Mouse (Mus musculus) c-Kit-positive CD71-negative TER-119-negative erythroid progenitor cells, embryonic 14.5 days (primary cell): ENCODE results near the gene Tpd52l1.
A peak's percentile ranks its signal among the peaks of the same experiment; 100 is the strongest.
"Not testable (repeated sequence)": the region's sequence is repeated elsewhere in the genome, so short reads cannot be mapped to it uniquely, and the experiment has no call there.

ENCODE experiments used
- DNase-seq: peaks from one replicate; pipeline ENCODE4 v3.0.0-alpha.2; 2013; ENCODE audit warnings: low read depth

The Tpd52l1 gene

DNA sequence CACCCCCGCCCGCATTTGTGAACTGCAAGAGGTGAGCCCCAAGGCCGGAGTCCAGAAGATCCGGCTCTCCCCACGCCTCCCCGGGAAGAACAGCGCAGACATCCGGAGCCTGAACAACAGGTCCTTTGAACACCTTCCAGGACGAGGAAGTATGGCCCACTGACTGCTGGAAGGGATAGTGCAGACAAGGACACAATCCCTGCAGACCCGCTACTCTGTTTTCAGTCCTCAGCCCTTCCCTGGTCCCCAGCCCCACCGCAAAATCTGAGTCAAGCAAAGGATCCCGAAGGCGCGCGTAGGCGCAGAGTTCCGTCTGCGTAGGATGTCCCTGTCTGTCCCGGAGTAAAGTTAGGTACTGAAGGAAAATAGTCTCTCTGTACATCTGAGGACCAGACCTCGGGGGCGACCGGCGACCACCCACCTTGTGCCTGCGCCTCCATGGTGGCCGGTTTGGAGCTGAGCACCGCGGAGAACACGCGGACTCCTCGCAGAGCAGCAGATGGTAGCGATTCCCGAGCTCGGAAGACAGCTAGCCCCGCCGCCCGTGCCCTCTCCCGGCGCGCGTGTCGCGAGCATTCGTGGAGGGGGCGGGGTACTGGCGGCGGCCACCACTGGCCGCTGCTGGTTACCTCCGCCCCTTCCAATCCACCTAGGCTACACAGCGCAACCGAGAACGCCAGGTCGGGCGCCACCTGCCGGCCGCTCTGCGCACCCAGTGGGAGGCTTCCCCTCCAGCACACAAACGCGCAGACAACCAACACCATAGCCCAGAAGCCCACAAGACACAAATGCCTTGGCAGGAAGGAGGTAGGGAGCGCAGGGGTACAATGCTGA lies at the start of gene Tpd52l1:
Gene Tpd52l1, minus strand, starts transcription at position 668 of the 834 bp plus-strand sequence.
- peak; percentile 50 for DNase-seq

- DNase-seq: no peak
These were observed 48.5 kb upstream of the Tpd52l1 start for GRCm38 (mm10) chr10:31494296-31494695.

DNA sequence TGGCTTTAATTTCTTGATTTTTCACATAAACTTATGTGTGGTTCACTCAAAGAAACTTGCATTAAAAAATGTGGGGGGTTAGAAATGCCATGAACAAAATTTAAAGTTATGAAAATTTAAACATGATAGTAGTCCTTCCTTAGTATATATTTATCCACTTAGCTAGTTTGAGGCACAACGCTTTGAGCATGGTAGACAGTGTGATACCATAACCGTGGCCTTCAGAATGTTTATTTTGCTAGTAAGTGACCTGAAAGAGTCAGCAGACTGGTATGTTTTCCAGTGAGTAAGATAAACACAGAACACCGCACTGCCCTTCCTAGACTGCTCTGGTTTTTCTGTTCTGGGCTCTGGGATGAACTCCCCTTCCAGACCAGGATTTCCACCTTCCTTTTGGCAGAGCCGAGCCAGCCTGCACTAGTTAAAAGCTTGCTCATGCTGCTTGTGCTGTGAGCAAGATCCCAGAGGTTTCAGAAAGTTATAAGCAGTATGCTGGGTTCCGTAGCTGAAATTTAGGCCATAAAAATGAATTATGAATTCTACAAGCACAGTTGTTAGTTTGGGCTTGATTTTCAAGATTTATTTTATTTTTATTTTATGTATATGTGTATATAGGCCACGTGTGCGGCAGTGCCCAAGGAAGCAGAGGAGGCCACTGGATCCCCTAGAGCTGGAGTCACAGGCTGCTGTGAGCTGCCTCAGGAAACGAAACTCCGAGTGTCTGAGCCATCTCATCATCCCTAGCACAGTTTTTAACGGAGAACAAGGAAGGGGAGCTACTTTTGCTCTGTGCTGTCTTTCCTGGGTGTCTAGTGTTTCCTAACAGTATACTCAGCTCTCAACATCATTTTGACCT lies 21.5 kb upstream of the Tpd52l1 start:
- DNase-seq: no peak

- no peak for DNase-seq
These were observed 20.2 kb upstream of the Tpd52l1 start for GRCm38 (mm10) chr10:31465840-31466541.

DNA sequence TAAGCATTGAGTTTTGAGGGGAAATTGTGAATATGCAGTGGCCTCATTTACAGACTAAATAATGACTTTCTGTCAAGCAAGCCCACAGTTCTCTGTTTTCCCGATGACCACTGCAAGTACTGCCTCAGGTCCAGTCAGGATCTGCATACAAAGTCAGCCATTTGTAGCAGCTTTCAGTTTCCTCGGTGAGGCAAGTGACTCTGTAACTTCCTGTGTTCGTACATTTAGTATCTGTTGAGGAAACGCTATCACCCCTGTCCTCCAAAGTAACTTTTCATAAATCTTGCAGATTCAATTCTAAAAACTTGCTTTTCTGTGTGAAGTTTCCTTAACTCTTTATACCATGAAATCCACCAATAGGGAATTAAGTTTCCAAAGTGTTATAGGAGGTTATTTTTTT lies 19.7 kb upstream of the Tpd52l1 start:
- DNase-seq: no peak

- DNase-seq: no peak
These were observed 17.3 kb upstream of the Tpd52l1 start for GRCm38 (mm10) chr10:31463044-31463443.

GRCm38 (mm10) chr10:31456806-31457205 lies 11.0 kb upstream of the Tpd52l1 start:
- DNase-seq: no peak

DNA sequence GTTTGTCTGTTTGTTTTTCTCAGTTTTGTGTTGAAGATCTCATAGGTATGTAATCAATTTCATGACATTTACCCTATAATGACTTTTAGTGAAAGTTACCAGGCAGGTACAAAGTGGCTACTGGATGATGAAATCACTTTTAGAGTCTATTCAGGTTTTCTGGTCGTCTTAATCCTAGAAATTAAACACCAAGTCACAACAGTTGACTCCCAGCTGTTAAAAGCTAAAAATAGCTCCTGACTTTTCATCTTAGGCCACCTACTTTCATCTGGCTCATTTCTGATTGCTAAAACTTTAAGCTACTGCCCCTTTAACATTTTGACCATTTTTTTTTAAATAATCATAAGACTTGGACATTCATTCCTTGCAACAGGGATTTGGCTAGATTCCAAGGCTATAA lies 1.3 kb upstream of the Tpd52l1 start:
- no peak for DNase-seq

- no peak for DNase-seq
These were observed 1.6 kb downstream of the Tpd52l1 start for GRCm38 (mm10) chr10:31444206-31444605.

DNA sequence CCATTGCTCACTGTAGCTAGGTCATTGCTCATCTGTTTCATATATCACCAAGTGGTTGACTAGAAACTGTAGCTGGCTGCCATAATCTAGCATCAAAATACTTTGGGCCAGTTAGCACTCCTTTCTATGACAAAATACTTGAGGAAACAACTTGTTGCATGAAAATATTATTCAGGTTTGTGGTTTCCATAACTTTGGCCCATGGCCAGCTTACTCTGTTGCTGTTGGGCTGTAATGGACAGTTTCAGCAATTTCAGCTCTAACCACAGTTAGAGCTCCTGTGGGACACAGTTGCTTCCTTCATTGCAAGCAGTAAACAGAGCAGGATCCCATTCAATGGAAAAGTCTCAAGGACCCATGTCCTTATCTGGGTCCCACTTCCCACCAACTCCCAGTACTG lies 4.3 kb downstream of the Tpd52l1 start:
- no peak for DNase-seq

GRCm38 (mm10) chr10:31436047-31436446 lies 9.7 kb downstream of the Tpd52l1 start:
- DNase-seq: no peak

- DNase-seq: no peak
These were observed 27.8 kb downstream of the Tpd52l1 start for GRCm38 (mm10) chr10:31417956-31418355.

- no peak for DNase-seq
These were observed 52.8 kb downstream of the Tpd52l1 start for GRCm38 (mm10) chr10:31392990-31393389.

- DNase-seq: no peak
These were observed 54.9 kb downstream of the Tpd52l1 start for GRCm38 (mm10) chr10:31390777-31391395.

DNA sequence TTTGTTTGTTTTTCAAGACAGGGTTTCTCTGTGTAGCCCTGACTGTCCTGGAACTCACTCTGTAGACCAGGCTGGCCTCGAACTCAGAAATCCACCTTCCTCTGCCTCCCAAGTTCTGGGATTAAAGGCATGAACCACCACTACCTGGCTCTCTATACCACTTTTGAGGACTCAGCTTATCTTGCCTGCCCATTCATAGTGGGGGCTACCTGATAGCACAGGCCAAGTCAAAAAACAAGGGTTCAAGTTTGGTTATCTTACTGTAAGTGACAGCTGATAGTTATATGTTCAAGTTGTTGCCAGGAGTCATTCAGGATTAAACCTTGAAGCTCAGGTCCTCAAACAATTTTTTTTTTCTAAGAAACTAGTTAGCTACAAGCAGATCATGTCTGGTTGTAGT lies 57.2 kb downstream of the Tpd52l1 start:
- DNase-seq: peak; percentile 4

DNA sequence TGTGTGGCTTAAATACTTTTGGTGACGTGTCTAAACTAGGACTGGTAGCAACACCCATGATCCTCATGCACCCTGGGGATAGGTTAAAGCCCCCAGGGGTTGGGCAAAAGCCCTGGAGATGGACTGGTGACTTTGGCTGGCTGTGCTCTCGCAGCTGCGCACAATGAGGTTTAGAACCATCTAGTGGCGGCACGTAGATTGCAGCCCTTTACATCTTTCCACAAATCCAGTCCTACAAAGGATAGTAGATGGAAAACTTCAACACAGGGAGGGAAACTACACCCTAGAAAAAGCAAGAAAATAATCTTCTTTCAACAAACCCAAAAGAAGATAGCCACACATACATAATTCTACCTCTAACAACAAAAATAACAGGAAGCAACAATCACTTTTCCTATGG lies 75.6 kb downstream of the Tpd52l1 start:
- not testable (repeated sequence) for DNase-seq

DNA sequence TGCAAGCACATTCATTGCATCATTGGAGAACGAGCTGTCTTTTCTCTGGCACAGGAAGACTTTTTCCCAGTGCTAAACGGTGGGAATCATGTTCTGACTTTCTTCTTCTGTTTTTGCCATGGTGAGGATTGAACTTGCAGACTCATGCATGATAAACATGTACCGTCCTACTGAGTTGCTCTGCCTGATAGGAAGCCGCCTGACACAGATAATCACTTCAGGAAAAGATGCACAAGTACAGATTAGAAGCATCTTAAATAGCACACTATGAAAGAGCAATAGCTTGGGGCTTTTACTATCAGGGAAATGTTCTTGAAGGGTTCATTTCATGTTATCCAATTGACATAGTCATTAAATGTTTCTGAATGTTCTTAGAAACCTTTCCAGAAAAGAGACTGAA lies 86.0 kb downstream of the Tpd52l1 start:
- DNase-seq: no peak

DNA sequence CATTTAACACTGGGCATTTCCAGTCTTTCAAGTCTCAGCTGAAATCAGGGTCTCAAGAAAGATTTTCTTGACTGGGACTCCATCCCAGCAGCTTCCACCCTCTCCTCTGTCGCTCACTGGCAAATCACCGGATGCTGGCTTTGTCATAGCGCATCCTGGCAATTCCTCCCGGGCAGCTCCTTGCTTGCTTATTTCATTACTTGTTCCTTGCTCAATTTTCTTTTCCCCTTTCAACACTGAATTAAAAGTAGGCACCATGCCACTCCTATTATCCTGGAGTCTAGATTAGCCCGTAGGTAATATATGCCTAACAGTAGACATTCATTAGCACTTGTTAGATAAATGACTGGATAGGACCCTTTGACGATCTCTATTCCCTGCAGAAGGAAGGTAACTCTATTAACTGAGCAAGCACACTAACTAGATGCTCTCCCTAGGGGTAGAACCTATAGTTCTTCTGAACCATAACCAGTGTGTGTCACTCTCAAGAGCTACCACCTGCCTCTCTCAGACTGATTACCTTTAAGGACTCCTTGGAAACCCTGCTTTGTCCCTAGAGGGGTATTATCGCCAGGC lies 90.8 kb downstream of the Tpd52l1 start:
- no peak for DNase-seq

DNA sequence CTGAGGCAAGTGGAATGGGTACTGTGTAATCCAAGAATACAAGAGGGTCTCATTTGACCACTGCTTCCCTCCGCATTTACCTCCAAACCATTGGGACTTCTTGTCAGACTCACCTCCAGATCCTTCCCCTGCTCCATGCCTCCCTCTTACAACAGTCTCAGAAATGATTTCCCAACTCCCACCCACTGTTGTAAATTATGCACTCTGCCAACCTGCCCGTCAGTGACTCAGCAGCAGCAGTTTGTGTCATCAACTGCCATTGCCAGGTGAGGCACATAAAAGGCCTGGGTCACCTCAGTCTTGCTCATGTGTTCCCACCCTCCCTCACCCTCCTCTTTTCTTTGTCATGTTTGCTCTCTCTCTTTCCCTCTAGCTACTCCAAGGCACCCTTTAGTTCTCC lies 91.6 kb downstream of the Tpd52l1 start:
- no peak for DNase-seq

- no peak for DNase-seq
These were observed 92.8 kb downstream of the Tpd52l1 start for GRCm38 (mm10) chr10:31352845-31353427.

DNA sequence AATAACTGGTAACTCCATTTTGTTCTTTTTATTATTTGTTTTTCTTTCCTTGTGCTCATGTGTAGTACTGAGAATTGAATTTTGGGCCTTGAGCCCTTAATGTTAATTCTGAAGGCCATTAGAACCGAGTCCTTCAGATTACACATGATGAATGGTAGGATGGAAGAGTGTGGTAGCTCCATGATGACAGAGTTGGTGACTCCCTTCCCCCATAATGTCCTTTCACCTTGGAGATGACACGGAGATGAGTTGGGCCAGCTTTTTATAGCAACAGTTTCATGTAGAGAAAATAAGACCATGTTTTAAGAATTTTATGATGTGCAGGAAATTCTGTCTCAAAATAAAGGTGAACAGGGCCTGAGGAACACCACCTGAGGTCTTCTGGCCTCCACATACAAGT lies 94.7 kb downstream of the Tpd52l1 start:
- DNase-seq: no peak
